Mouse (Mus musculus): ENCODE results near the gene Mdm2. TPM values are rescaled to one million over a fixed set of nuclear protein-coding genes. Genes with fewer than 3 reads are reported as not detected.

Gene Mdm2
- polyA plus RNA-seq, 1 experiment = 2.1 TPM

DNA sequence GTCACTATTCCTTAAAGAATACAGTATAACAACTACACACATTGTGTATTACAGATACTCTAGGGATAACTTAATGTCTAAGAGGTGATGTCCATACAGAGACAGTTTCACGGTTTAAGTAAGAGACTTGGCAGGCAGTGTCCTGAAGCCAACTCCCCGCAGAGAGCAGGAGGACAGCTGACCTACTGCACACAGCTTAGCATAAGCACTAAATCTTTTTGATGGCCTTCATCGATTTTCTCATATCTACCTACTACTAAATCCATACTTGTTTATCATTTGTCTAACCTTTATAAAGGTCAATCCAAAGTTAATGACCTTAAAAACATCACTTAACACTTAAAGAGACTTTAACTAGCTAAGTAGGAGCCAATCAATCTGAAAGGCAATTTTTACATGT, 7.1 kb downstream of the Mdm2 start:
- Histone ChIP-seq H3K36me3 (ENCODE audit: control insufficient read depth) (peaks cover 93% of the 10 kb centered on the region), H3K4me1 (ENCODE audit: control insufficient read depth) (peaks cover 11% of the 10 kb centered on the region), H3K27me3 (ENCODE audit: control insufficient read depth) (no peaks in the 10 kb centered on the region), H3K4me3 (replicated peaks) (no peak overlapping the region), H3K9me3 (ENCODE audit: control insufficient read depth, low read length) (no peaks in the 10 kb centered on the region)
- no peak for TF ChIP-seq TAL1 (IDR thresholded peaks at IDR 0.05; ENCODE audit: low read length)
- no peak for TF ChIP-seq GATA1 (IDR thresholded peaks at IDR 0.05; ENCODE audit: low read length)

GRCm38 (mm10) chr10:117702024-117702833, 8.3 kb downstream of the Mdm2 start:
- Histone ChIP-seq H3K27me3 (ENCODE audit: control insufficient read depth) (no peaks in the 10 kb centered on the region), H3K36me3 (ENCODE audit: control insufficient read depth) (peaks cover 97% of the 10 kb centered on the region), H3K9me3 (ENCODE audit: control insufficient read depth, low read length) (peaks cover 8% of the 10 kb centered on the region), H3K4me3 (replicated peaks) (no peak overlapping the region), H3K4me1 (ENCODE audit: control insufficient read depth) (peaks cover 12% of the 10 kb centered on the region)
- TF ChIP-seq TAL1 (IDR thresholded peaks at IDR 0.05; ENCODE audit: low read length) (no peak), GATA1 (IDR thresholded peaks at IDR 0.05; ENCODE audit: low read length) (no peak)

- TF ChIP-seq GATA1 (IDR thresholded peaks at IDR 0.05; ENCODE audit: low read length) (no peak), TAL1 (IDR thresholded peaks at IDR 0.05; ENCODE audit: low read length) (no peak)
- no peak overlapping the region for H3K4me3 ChIP-seq (replicated peaks)
Measured at GRCm38 (mm10) chr10:117701034-117701829, 9.3 kb downstream of the Mdm2 start.

GRCm38 (mm10) chr10:117700450-117700849, 10.1 kb downstream of the Mdm2 start:
- Histone ChIP-seq H3K36me3 (ENCODE audit: control insufficient read depth) (peaks cover 99% of the 10 kb centered on the region), H3K9me3 (ENCODE audit: control insufficient read depth, low read length) (peaks cover 9% of the 10 kb centered on the region), H3K4me3 (replicated peaks) (no peak overlapping the region), H3K4me1 (ENCODE audit: control insufficient read depth) (peaks cover 6% of the 10 kb centered on the region), H3K27me3 (ENCODE audit: control insufficient read depth) (no peaks in the 10 kb centered on the region)
- TF ChIP-seq GATA1 (IDR thresholded peaks at IDR 0.05; ENCODE audit: low read length) = no peak
- TF ChIP-seq TAL1 (IDR thresholded peaks at IDR 0.05; ENCODE audit: low read length) = no peak

More at GRCm38 (mm10) chr10:117701034-117701829, 9.3 kb downstream of the Mdm2 start:
- Histone ChIP-seq H3K27me3 (ENCODE audit: control insufficient read depth) (no peaks in the 10 kb centered on the region), H3K9me3 (ENCODE audit: control insufficient read depth, low read length) (peaks cover 9% of the 10 kb centered on the region), H3K4me1 (ENCODE audit: control insufficient read depth) (peaks cover 6% of the 10 kb centered on the region), H3K36me3 (ENCODE audit: control insufficient read depth) (peaks cover 97% of the 10 kb centered on the region)

GRCm38 (mm10) chr10:117699914-117700313, 10.6 kb downstream of the Mdm2 start:
- Histone ChIP-seq H3K4me3 (replicated peaks) (no peak overlapping the region), H3K36me3 (ENCODE audit: control insufficient read depth) (peaks cover 99% of the 10 kb centered on the region), H3K9me3 (ENCODE audit: control insufficient read depth, low read length) (peaks cover 9% of the 10 kb centered on the region), H3K4me1 (ENCODE audit: control insufficient read depth) (peaks cover 6% of the 10 kb centered on the region), H3K27me3 (ENCODE audit: control insufficient read depth) (no peaks in the 10 kb centered on the region)
- TF ChIP-seq GATA1 (IDR thresholded peaks at IDR 0.05; ENCODE audit: low read length) (no peak), TAL1 (IDR thresholded peaks at IDR 0.05; ENCODE audit: low read length) (no peak)

DNA sequence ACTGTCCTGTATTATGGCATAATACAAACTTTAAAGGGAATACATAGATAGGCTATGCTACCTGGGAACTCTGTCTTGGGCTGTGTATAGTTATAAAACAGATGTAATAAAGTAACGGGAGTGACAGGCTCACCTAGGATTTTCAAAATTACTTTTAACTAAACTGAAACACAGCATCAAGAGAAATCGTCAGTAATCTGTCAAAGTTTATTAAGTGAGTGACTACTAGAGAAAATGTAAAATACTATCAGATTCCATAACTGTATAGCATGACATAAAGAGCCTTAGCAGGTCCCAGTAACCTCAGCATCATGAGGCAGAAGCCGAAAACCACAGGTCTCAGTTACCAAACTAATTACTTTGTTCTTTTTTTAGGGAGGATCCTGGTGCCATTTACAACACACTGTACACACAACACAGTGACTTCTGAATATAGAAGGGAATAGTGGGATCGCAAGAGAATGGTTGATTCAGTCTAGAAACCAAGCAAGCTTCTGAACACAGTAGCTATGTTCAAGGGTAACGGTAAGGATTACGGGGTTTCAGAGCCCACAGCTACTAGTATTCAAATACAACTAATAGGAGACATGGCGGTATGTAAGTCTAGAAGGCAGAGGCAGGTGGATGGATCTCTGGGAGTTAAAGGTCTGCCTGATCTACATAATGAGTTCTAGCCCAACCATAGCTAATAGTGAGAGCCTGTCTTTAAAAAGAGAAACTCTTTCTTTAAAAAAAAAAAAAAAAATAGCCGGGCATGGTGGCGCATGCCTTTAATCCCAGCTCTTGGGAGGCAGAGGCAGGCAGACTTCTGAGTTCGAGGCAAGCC, 12.0 kb downstream of the Mdm2 start:
- H3K4me3 ChIP-seq (replicated peaks) = no peak overlapping the region
- peaks cover 6% of the 10 kb centered on the region for H3K4me1 ChIP-seq (ENCODE audit: control insufficient read depth)
- H3K9me3 ChIP-seq (ENCODE audit: control insufficient read depth, low read length) = peaks cover 9% of the 10 kb centered on the region
- peaks cover 98% of the 10 kb centered on the region for H3K36me3 ChIP-seq (ENCODE audit: control insufficient read depth)
- no peaks in the 10 kb centered on the region for H3K27me3 ChIP-seq (ENCODE audit: control insufficient read depth)
- TF ChIP-seq TAL1 (IDR thresholded peaks at IDR 0.05; ENCODE audit: low read length) = no peak
- TF ChIP-seq GATA1 (IDR thresholded peaks at IDR 0.05; ENCODE audit: low read length) = no peak

- Histone ChIP-seq H3K36me3 (ENCODE audit: control insufficient read depth) (peaks cover 97% of the 10 kb centered on the region), H3K27me3 (ENCODE audit: control insufficient read depth) (no peaks in the 10 kb centered on the region), H3K9me3 (ENCODE audit: control insufficient read depth, low read length) (peaks cover 9% of the 10 kb centered on the region), H3K4me3 (replicated peaks) (no peak overlapping the region), H3K4me1 (ENCODE audit: control insufficient read depth) (peaks cover 6% of the 10 kb centered on the region)
- TF ChIP-seq TAL1 (IDR thresholded peaks at IDR 0.05; ENCODE audit: low read length) (no peak), GATA1 (IDR thresholded peaks at IDR 0.05; ENCODE audit: low read length) (no peak)
Measured at GRCm38 (mm10) chr10:117697561-117698115, 12.9 kb downstream of the Mdm2 start.

GRCm38 (mm10) chr10:117696827-117697560, 13.6 kb downstream of the Mdm2 start:
- Histone ChIP-seq H3K9me3 (ENCODE audit: control insufficient read depth, low read length) (peaks cover 9% of the 10 kb centered on the region), H3K36me3 (ENCODE audit: control insufficient read depth) (peaks cover 97% of the 10 kb centered on the region), H3K4me1 (ENCODE audit: control insufficient read depth) (peaks cover 6% of the 10 kb centered on the region), H3K27me3 (ENCODE audit: control insufficient read depth) (no peaks in the 10 kb centered on the region), H3K4me3 (replicated peaks) (no peak overlapping the region)
- TF ChIP-seq TAL1 (IDR thresholded peaks at IDR 0.05; ENCODE audit: low read length) (no peak), GATA1 (IDR thresholded peaks at IDR 0.05; ENCODE audit: low read length) (no peak)

Data from erythroblast, embryonic 14.5 days (primary cell).